Mouse (Mus musculus) heart, postnatal 0 days (tissue): ENCODE measurements at regions not wholly inside any gene's neighbourhood (a gene's known extent, or its start where the extent isn't known, plus 50 kb on each side); places are given as distances from the start of the nearest gene placed in this dataset.

ENCODE experiments used
- CTCF ChIP-seq: IDR thresholded peaks from 2 replicates; pipeline ENCODE4 v1.5.1; 2016; ENCODE audit warnings: antibody characterized with exemption, control low read depth, low read depth
- EP300 ChIP-seq: IDR thresholded peaks from 2 replicates; pipeline ENCODE4 v1.6.1; 2016; ENCODE audit warnings: antibody characterized with exemption, low read depth

DNA sequence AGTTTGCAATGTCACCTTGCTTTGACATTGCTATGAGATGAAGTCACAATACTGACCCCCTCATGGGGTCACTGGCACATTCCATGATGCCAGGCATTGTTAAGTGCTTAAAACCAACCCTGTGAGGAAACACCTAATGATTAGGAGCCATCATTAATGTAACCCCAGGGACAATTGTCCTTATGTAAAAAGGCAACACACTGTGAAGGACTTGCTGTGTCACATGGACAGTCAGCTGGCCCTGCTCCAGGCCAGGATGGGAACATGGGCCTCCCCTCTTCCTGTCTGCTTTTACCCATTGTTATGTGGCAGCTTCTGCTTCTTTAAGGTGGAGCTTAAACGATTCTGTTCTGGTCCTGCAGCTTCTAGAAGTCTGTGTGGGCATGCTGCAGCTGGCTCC is 105.7 kb upstream of the Rapgef5 start:
- TF ChIP-seq CTCF (no peak), EP300 (peak; percentile 64; the same call in 1 of the 2 replicates)
